Mouse (Mus musculus): Measurements from ENCODE around the gene Myo1e. TPM values are rescaled to one million over a fixed set of nuclear protein-coding genes. Genes with fewer than 3 reads are reported as not detected.

The Myo1e gene
- polyA plus RNA-seq, 1 experiment from 2014 or later, result 12.2 TPM

- no peak overlapping the region for H3K27ac ChIP-seq (ENCODE audit: low read length)
- ATAC-seq (replicated peaks; ENCODE audit: extremely low read depth, insufficient read depth, low FRiP score), result no peak
Observed at GRCm38 (mm10) chr9:70266186-70266585, 59.0 kb downstream of the Myo1e start.

GRCm38 (mm10) chr9:70267108-70267507 lies 60.0 kb downstream of the Myo1e start:
- H3K4me2 ChIP-seq (ENCODE audit: low read depth, low read length), result no peak overlapping the region
- no peaks in the 10 kb centered on the region for H3K9me3 ChIP-seq (replicated peaks; ENCODE audit: control insufficient read depth, low read length)
- peaks cover 16% of the 10 kb centered on the region for H3K4me1 ChIP-seq (ENCODE audit: control insufficient read depth, insufficient read depth, low read length)
- ATAC-seq (replicated peaks; ENCODE audit: extremely low read depth, insufficient read depth, low FRiP score), result no peak
- 86% methylated on average over 5 of the region's 5 CpGs for WGBS
- H3K27ac ChIP-seq (ENCODE audit: low read length), result no peak overlapping the region
- no peaks in the 10 kb centered on the region for H3K36me3 ChIP-seq (ENCODE audit: control insufficient read depth, insufficient read depth)
- no peak overlapping the region for H3K9ac ChIP-seq (ENCODE audit: low read length)
- H3K4me3 ChIP-seq (ENCODE audit: low read length), result no peak overlapping the region
- H3K27me3 ChIP-seq (ENCODE audit: control insufficient read depth, insufficient read depth, low read length), result no peaks in the 10 kb centered on the region

More at GRCm38 (mm10) chr9:70266186-70266585, 59.0 kb downstream of the Myo1e start:
- 95% methylated on average over 2 of the region's 2 CpGs for WGBS
- H3K4me1 ChIP-seq (ENCODE audit: control insufficient read depth, insufficient read depth, low read length), result peaks cover 24% of the 10 kb centered on the region
- no peak overlapping the region for H3K9ac ChIP-seq (ENCODE audit: low read length)
- no peak overlapping the region for H3K4me3 ChIP-seq (ENCODE audit: low read length)
- H3K36me3 ChIP-seq (ENCODE audit: control insufficient read depth, insufficient read depth), result no peaks in the 10 kb centered on the region
- H3K4me2 ChIP-seq (ENCODE audit: low read depth, low read length), result no peak overlapping the region
- no peaks in the 10 kb centered on the region for H3K27me3 ChIP-seq (ENCODE audit: control insufficient read depth, insufficient read depth, low read length)
- no peaks in the 10 kb centered on the region for H3K9me3 ChIP-seq (replicated peaks; ENCODE audit: control insufficient read depth, low read length)

GRCm38 (mm10) chr9:70269349-70269748 lies 62.2 kb downstream of the Myo1e start:
- H3K4me2 ChIP-seq (ENCODE audit: low read depth, low read length), result no peak overlapping the region
- no peaks in the 10 kb centered on the region for H3K36me3 ChIP-seq (ENCODE audit: control insufficient read depth, insufficient read depth)
- no peak overlapping the region for H3K4me3 ChIP-seq (ENCODE audit: low read length)
- no peak overlapping the region for H3K27ac ChIP-seq (ENCODE audit: low read length)
- ATAC-seq (replicated peaks; ENCODE audit: extremely low read depth, insufficient read depth, low FRiP score), result no peak
- H3K9ac ChIP-seq (ENCODE audit: low read length), result no peak overlapping the region
- H3K4me1 ChIP-seq (ENCODE audit: control insufficient read depth, insufficient read depth, low read length), result peaks cover 1% of the 10 kb centered on the region; the same call in 1 of the 2 replicates
- no peaks in the 10 kb centered on the region for H3K27me3 ChIP-seq (ENCODE audit: control insufficient read depth, insufficient read depth, low read length)
- 72% methylated on average over 10 of the region's 10 CpGs for WGBS
- H3K9me3 ChIP-seq (replicated peaks; ENCODE audit: control insufficient read depth, low read length), result no peaks in the 10 kb centered on the region

- 93% methylated on average over 4 of the region's 4 CpGs for WGBS
- Histone ChIP-seq H3K27me3 (ENCODE audit: control insufficient read depth, insufficient read depth, low read length) (no peaks in the 10 kb centered on the region), H3K4me3 (ENCODE audit: low read length) (no peak overlapping the region), H3K36me3 (ENCODE audit: control insufficient read depth, insufficient read depth) (no peaks in the 10 kb centered on the region), H3K9me3 (replicated peaks; ENCODE audit: control insufficient read depth, low read length) (no peaks in the 10 kb centered on the region), H3K9ac (ENCODE audit: low read length) (no peak overlapping the region), H3K4me1 (ENCODE audit: control insufficient read depth, insufficient read depth, low read length) (no peaks in the 10 kb centered on the region), H3K27ac (ENCODE audit: low read length) (no peak overlapping the region), H3K4me2 (ENCODE audit: low read depth, low read length) (no peak overlapping the region)
- no peak for ATAC-seq (replicated peaks; ENCODE audit: extremely low read depth, insufficient read depth, low FRiP score)
Observed at GRCm38 (mm10) chr9:70270468-70270867, 63.3 kb downstream of the Myo1e start.

- Histone ChIP-seq H3K27ac (ENCODE audit: low read length) (no peak overlapping the region), H3K4me1 (ENCODE audit: control insufficient read depth, insufficient read depth, low read length) (no peaks in the 10 kb centered on the region)
Observed at GRCm38 (mm10) chr9:70271137-70271536, 64.0 kb downstream of the Myo1e start.

GRCm38 (mm10) chr9:70271631-70272030 lies 64.5 kb downstream of the Myo1e start:
- no peaks in the 10 kb centered on the region for H3K4me1 ChIP-seq (ENCODE audit: control insufficient read depth, insufficient read depth, low read length)
- H3K36me3 ChIP-seq (ENCODE audit: control insufficient read depth, insufficient read depth), result no peaks in the 10 kb centered on the region
- H3K4me2 ChIP-seq (ENCODE audit: low read depth, low read length), result no peak overlapping the region
- H3K27ac ChIP-seq (ENCODE audit: low read length), result no peak overlapping the region
- H3K9me3 ChIP-seq (replicated peaks; ENCODE audit: control insufficient read depth, low read length), result no peaks in the 10 kb centered on the region
- WGBS, result 82% methylated on average over 9 of the region's 9 CpGs
- no peaks in the 10 kb centered on the region for H3K27me3 ChIP-seq (ENCODE audit: control insufficient read depth, insufficient read depth, low read length)
- H3K4me3 ChIP-seq (ENCODE audit: low read length), result no peak overlapping the region
- no peak overlapping the region for H3K9ac ChIP-seq (ENCODE audit: low read length)
- ATAC-seq (replicated peaks; ENCODE audit: extremely low read depth, insufficient read depth, low FRiP score), result no peak

More at GRCm38 (mm10) chr9:70271137-70271536, 64.0 kb downstream of the Myo1e start:
- ATAC-seq (replicated peaks; ENCODE audit: extremely low read depth, insufficient read depth, low FRiP score), result no peak
- Histone ChIP-seq H3K9ac (ENCODE audit: low read length) (no peak overlapping the region), H3K27me3 (ENCODE audit: control insufficient read depth, insufficient read depth, low read length) (no peaks in the 10 kb centered on the region), H3K4me2 (ENCODE audit: low read depth, low read length) (no peak overlapping the region), H3K4me3 (ENCODE audit: low read length) (no peak overlapping the region), H3K9me3 (replicated peaks; ENCODE audit: control insufficient read depth, low read length) (no peaks in the 10 kb centered on the region), H3K36me3 (ENCODE audit: control insufficient read depth, insufficient read depth) (no peaks in the 10 kb centered on the region)
- 74% methylated on average over 7 of the region's 7 CpGs for WGBS

GRCm38 (mm10) chr9:70274071-70274470 lies 66.9 kb downstream of the Myo1e start:
- no peak for ATAC-seq (replicated peaks; ENCODE audit: extremely low read depth, insufficient read depth, low FRiP score)

GRCm38 (mm10) chr9:70274476-70274875 lies 67.3 kb downstream of the Myo1e start:
- Histone ChIP-seq H3K4me1 (ENCODE audit: control insufficient read depth, insufficient read depth, low read length) (no peaks in the 10 kb centered on the region), H3K36me3 (ENCODE audit: control insufficient read depth, insufficient read depth) (no peaks in the 10 kb centered on the region), H3K27me3 (ENCODE audit: control insufficient read depth, insufficient read depth, low read length) (no peaks in the 10 kb centered on the region), H3K4me3 (ENCODE audit: low read length) (no peak overlapping the region), H3K27ac (ENCODE audit: low read length) (no peak overlapping the region), H3K9ac (ENCODE audit: low read length) (no peak overlapping the region), H3K4me2 (ENCODE audit: low read depth, low read length) (no peak overlapping the region), H3K9me3 (replicated peaks; ENCODE audit: control insufficient read depth, low read length) (no peaks in the 10 kb centered on the region)
- WGBS, result 96% methylated on average over 6 of the region's 6 CpGs
- ATAC-seq (replicated peaks; ENCODE audit: extremely low read depth, insufficient read depth, low FRiP score), result no peak

More at GRCm38 (mm10) chr9:70274071-70274470, 66.9 kb downstream of the Myo1e start:
- Histone ChIP-seq H3K9me3 (replicated peaks; ENCODE audit: control insufficient read depth, low read length) (no peaks in the 10 kb centered on the region), H3K4me3 (ENCODE audit: low read length) (no peak overlapping the region), H3K27ac (ENCODE audit: low read length) (no peak overlapping the region), H3K4me1 (ENCODE audit: control insufficient read depth, insufficient read depth, low read length) (no peaks in the 10 kb centered on the region), H3K27me3 (ENCODE audit: control insufficient read depth, insufficient read depth, low read length) (no peaks in the 10 kb centered on the region), H3K4me2 (ENCODE audit: low read depth, low read length) (no peak overlapping the region), H3K36me3 (ENCODE audit: control insufficient read depth, insufficient read depth) (no peaks in the 10 kb centered on the region), H3K9ac (ENCODE audit: low read length) (no peak overlapping the region)
- 92% methylated on average over 6 of the region's 6 CpGs for WGBS

GRCm38 (mm10) chr9:70274887-70275555 lies 67.9 kb downstream of the Myo1e start:
- H3K9me3 ChIP-seq (replicated peaks; ENCODE audit: control insufficient read depth, low read length), result no peaks in the 10 kb centered on the region
- no peak for ATAC-seq (replicated peaks; ENCODE audit: extremely low read depth, insufficient read depth, low FRiP score)
- no peak overlapping the region for H3K4me3 ChIP-seq (ENCODE audit: low read length)
- no peaks in the 10 kb centered on the region for H3K4me1 ChIP-seq (ENCODE audit: control insufficient read depth, insufficient read depth, low read length)
- no peak overlapping the region for H3K4me2 ChIP-seq (ENCODE audit: low read depth, low read length)
- no peak overlapping the region for H3K27ac ChIP-seq (ENCODE audit: low read length)
- 86% methylated on average over 12 of the region's 12 CpGs for WGBS
- H3K9ac ChIP-seq (ENCODE audit: low read length), result no peak overlapping the region
- H3K27me3 ChIP-seq (ENCODE audit: control insufficient read depth, insufficient read depth, low read length), result no peaks in the 10 kb centered on the region
- no peaks in the 10 kb centered on the region for H3K36me3 ChIP-seq (ENCODE audit: control insufficient read depth, insufficient read depth)

Data from heart, embryonic 16.5 days (tissue).